Mouse (Mus musculus) brain, embryonic 14.5 days (tissue): ENCODE data around the gene Sgms1. TPM values are rescaled to one million over a fixed set of nuclear protein-coding genes. Genes with fewer than 3 reads are reported as not detected.

Source experiments
- DNase-seq: peaks from one replicate; pipeline ENCODE4 v3.0.0-alpha.2; 2011; ENCODE audit warnings: low read depth
- CTCF ChIP-seq: fragments of 200-500 bp; IDR thresholded peaks from 2 replicates; pipeline ENCODE4 v1.5.1; 2012; ENCODE audit warnings: inconsistent platforms, mild to moderate bottlenecking, moderate library complexity, borderline replicate concordance; ENCODE audit not compliant: insufficient read depth, insufficient read length; ENCODE audit errors: extremely low read depth
- POLR2A ChIP-seq: fragments of 200-500 bp; IDR thresholded peaks from 2 replicates; pipeline ENCODE4 v1.6.1; 2012; ENCODE audit warnings: mild to moderate bottlenecking, inconsistent platforms, borderline replicate concordance; ENCODE audit not compliant: poor library complexity, insufficient read depth, insufficient read length, severe bottlenecking; ENCODE audit errors: extremely low read depth
- polyA plus RNA-seq: library from polyadenylated mRNA; depleted of rRNA; stranded (reverse); fragments of >200 nt; gene quantifications from 2 replicates; pipeline ENCODE4 v1.2.3, GENCODE M21; 2012; rRNA removed

Sgms1 gene
- polyA plus RNA-seq = 8.6 and 13.6 TPM in 2 replicates

DNA sequence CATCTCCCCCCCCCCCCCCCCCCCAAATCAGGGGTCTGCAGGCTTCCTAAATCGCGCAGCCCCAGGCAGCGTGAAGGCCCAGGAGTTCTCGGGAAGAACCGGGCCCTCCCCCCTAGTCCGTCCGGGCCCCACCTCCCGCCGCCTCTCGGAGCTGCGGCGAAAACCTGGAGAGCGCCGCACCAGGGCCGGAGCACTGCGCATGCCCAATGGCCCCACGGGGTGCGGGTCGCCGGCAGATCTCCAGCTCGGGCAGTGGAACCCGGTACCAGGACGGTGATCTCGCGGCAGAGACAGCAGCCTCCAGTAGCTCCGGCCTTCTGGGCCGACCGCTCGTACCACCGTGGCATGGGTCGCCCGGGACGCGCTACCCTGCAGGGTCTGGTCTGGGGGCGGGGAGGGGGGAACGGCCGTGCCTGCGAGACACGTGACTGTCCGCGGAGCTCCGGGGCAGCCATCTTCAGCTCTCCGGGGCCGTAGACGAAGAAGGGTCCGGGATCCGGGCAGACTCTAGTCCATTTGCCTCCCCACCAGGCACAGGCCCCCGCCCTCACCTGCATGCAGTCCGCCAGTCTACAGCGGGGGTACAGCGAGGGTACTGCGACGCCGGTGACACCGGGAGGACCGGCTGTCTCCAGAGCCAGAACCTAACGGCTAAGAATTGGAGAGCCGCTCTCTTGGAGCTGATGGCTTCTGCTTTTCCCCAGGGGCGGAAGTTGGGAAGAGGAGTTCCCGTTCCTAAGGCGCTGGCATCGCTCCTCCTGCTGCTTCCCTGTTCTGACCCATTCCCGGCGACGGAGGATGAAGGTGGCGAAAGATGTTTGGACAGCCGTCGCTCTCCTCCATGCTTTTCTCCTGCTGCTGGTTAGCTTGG, at the start of gene Sgms1:
Gene Sgms1 (minus strand): TSS at position 714 of the 871 bp plus-strand sequence.
- DNase-seq = peak; percentile 97
- TF ChIP-seq POLR2A (peak; percentile 68; the same call in 1 of the 2 replicates), CTCF (no peak)

DNA sequence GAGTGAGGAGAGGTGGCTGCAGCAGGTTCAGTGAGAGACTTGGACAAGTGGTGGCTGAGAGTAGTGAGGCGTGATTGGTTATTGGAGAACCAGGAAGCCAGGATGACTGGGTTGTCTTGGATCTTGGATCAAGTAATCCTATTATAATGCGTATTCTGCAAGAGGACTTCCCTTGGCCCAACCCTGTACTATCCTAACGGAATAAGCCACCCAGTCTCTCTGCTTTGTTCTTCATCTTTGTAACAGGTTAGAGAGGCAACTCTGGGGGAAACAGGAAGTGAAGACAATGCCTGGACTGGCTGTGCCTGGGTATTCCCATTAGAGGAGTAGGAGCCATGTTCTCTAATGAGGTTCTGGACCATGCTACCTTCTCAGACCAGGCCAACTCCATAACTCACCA, 36.3 kb upstream of the Sgms1 start:
- no peak for DNase-seq
- TF ChIP-seq POLR2A = no peak
- no peak for TF ChIP-seq CTCF

DNA sequence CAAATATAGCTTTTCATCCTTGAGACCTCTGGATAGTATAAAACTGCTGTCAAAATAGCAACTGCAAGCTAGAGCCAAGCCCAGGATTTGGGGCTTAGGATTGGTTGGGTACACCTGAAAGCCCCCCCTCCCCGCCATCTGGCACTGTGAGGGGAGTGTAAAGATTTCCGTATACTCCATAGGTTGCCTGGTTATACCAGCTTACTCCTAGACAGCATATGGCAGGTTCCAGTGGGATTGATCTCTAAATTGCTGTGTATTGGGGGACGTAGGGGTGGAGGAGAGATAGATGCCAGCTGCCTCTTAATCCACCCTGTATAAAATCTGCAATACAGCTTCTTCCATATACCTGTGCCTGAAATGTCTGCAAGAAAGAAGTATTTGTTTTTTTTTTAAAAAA, 35.2 kb upstream of the Sgms1 start:
- peak; percentile 9 for DNase-seq

GRCm38 (mm10) chr19:32419069-32419468, 29.6 kb upstream of the Sgms1 start:
- peak; percentile 19 for DNase-seq
- no peak for TF ChIP-seq CTCF
- no peak for TF ChIP-seq POLR2A

More for the DNA sequence above, 35.2 kb upstream of the Sgms1 start:
- TF ChIP-seq CTCF (no peak), POLR2A (no peak)

DNA sequence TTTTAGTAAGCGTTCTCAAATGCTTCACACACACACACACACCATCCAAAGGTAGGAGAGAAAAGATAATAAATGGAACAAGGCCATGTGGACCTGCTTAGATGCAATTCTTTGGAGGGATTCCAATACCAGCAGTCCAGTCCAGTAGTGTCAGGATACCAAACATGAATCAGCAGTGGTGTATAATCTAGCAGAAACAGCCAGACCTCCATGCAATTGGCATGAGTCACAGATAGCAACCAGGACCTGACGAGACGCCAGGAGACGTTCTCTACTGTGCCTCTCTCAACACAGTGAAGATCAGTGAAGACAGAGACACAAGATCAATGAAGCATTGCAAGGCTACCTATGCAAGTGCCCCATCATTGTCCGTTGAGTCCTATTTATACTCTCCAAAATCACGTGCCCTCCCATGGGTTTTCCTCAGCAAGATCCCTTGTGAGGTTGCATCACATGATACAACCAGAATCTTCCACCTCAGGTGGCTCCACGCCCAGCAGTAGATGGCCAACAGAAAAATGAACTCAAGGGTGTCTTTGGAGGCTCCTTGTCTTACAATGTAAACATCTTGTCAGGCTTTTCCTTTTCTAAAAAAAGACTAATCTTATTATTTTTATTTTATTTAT, 27.3 kb upstream of the Sgms1 start:
- no peak for DNase-seq
- TF ChIP-seq POLR2A (no peak), CTCF (no peak)

- DNase-seq = no peak
- TF ChIP-seq POLR2A = no peak
Observed at GRCm38 (mm10) chr19:32409603-32410360, 20.3 kb upstream of the Sgms1 start.

DNA sequence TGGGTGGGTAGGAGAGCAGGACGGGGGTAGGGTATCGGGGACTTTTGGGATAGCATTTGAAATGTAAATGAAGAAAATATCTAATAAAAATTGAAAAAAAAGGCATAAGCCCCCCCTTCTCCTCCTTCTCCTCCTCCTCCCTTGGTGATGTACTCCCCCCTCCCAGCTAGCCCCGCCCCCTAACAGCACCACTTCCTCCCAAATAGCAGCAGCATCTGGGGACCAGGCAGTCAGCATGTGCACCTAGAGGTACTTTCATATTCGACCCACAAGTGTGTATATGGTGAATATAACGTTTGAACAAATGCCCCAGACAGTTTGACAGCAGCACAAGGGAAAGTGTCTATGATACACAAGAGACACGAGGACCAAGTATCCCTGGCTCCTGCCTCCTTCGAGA, 17.2 kb upstream of the Sgms1 start:
- TF ChIP-seq CTCF = no peak
- TF ChIP-seq POLR2A = no peak

DNA sequence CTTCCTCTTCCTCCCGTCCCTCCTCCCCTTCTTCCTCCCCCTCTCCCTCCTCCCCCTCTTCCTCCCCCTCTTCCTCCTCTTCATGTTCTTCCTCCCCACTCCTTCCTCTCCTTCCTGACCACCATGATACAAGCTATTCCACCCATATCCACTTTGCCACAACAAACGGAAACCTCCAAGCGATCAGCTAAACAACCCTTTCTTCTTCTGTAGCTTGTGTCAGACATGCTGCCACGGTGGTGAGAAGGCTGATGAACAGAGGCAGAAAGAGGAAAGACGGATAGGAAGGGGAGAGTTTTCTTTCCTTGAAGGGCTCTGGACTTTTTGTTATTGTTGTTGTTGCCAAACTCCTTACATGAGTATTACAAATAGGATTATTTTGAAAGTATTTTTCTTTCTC, 14.9 kb upstream of the Sgms1 start:
- no peak for TF ChIP-seq CTCF
- TF ChIP-seq POLR2A = no peak
- DNase-seq = no peak

More for the DNA sequence above, 17.2 kb upstream of the Sgms1 start:
- no peak for DNase-seq

DNA sequence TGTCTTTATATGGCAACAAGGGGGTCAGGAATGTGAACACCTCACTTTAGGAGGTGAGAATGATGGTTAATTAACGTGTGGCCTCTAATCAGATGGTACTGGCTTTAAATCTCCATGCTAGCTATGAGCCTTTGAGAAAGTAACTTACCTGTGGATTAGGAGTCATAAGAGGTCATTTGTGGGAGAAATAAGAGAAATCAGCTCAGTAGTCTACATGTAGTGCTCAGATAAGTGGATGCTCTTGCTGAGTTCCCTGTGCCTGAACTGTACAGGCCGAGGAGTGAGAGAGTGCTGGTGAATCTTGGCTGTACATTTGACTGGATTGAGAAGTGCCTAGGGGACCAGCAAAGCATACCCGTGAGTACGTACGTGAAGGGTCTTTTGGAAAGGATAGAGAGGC, 14.3 kb upstream of the Sgms1 start:
- no peak for DNase-seq
- TF ChIP-seq CTCF (no peak), POLR2A (no peak)

GRCm38 (mm10) chr19:32398491-32398890, 9.0 kb upstream of the Sgms1 start:
- DNase-seq = no peak
- no peak for TF ChIP-seq CTCF
- no peak for TF ChIP-seq POLR2A

GRCm38 (mm10) chr19:32396303-32396702, 6.8 kb upstream of the Sgms1 start:
- no peak for DNase-seq
- no peak for TF ChIP-seq CTCF
- TF ChIP-seq POLR2A = no peak

DNA sequence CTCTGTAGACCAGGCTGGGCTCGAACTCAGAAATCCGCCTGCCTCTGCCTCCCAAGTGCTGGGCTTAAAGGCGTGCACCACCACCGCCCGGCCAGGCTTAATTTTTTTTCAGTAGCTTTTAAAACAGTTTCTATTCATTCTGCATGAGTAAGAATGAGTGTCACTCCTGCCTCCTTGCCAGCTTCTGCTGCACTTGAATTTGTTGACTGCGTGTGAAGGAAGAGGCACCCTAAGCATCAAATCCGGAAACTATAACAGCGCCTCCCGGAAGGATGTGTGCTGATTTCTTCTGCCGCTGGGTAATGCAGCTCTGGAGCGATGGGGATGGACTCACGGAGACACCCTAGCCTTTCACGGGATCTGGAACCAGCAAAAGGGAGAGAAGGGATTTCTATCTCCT, 5.3 kb upstream of the Sgms1 start:
- no peak for TF ChIP-seq CTCF
- TF ChIP-seq POLR2A = no peak
- no peak for DNase-seq
